Mouse (Mus musculus): ENCODE results near the gene 5730507C01Rik. TPM values are rescaled to one million over a fixed set of nuclear protein-coding genes. Genes with fewer than 3 reads are reported as not detected.

The 5730507C01Rik gene
- total RNA-seq (2021), result 1 to 10 TPM in 1 of 2 experiments, under 1 TPM in 1; 0.59 to 1.1 TPM
- polyA plus RNA-seq (2012; rRNA removed), result 0.16 and 0.58 TPM in 2 replicates
- long read RNA-seq, result 0 reads

DNA sequence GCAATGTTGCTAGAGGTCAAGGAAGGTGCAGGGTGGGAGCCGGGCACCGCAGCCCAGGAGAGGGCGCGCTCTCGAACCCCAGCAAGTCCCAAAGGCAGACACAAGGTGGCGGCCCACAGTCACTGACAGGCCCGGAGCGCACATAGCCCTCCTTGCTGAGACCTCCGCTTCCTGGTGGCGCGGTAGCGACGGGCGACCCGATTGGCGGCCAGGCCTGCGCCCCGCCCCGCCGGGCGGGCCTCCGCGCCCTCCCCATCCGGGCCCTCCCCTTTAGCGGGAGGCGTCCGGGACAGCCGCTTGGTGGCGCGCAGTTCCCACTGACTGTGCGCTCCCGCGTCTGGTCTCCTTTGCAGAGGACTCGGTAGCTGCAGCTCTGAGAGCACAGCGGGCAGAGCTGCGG is at the start of gene 5730507C01Rik:
Gene 5730507C01Rik (plus strand): TSS at position 340 of the 400 bp plus-strand sequence.
- DNase-seq, result peak; percentile 85

GRCm38 (mm10) chr12:18514616-18515015 is 306 bp downstream of the 5730507C01Rik start:
- DNase-seq, result peak; percentile 19

DNA sequence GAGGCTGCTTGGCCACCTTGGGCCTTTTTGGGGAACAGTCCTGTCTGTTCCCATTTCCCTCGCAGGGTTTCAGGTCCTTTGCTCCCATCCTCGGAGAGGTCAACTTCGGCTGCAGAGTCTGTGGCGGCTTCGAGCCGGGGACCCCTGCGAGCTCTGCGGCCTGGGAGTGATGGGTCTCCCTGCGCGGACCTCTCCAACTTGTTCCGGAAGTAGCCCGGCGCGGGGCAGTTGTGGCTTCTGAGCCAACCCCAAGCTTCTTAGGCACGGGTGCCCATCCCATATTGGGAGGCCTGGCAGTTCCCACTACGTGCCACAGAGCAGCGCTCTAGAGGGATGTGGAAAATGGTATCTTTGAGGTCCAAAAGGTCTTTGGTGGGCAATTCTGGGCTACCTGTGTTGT is 767 bp downstream of the 5730507C01Rik start:
- DNase-seq, result peak; percentile 28
